Mouse (Mus musculus) MEL (cell line): Measurements from ENCODE around the gene Focad. TPM values are rescaled to one million over a fixed set of nuclear protein-coding genes. Genes with fewer than 3 reads are reported as not detected.

Source experiments
- DNase-seq: peaks from one replicate; pipeline ENCODE4 v3.0.0; 2011; ENCODE audit warnings: low read depth, low spot score
- H3K27ac ChIP-seq: 2 replicates; pipeline ENCODE4 v1.5.1; 2012; ENCODE audit warnings: low read depth, mild to moderate bottlenecking, control low read depth, low read length, moderate library complexity; ENCODE audit not compliant: control insufficient read depth
- H3K27me3 ChIP-seq, 2 experiments: fragments of 150-350 bp in 1 of 2; sonication (generic) in 1 of 2; 2 replicates each; pipeline ENCODE4 v1.6.1; 2012; ENCODE audit warnings: low read length in 2 of 2, mild to moderate bottlenecking in 2 of 2, improper control_type of control experiment in 1 of 2, moderate library complexity in 1 of 2; ENCODE audit not compliant: insufficient read depth in 2 of 2, control insufficient read depth in 1 of 2
- H3K36me3 ChIP-seq, 2 experiments: 2 replicates each; pipeline ENCODE4 v1.6.1; 2012 to 2014; ENCODE audit warnings: low read length in 2 of 2, improper control_type of control experiment in 1 of 2, inconsistent platforms in 1 of 2, mild to moderate bottlenecking in 1 of 2; ENCODE audit not compliant: insufficient read depth in 2 of 2, control insufficient read depth in 1 of 2
- H3K4me1 ChIP-seq, 2 experiments: fragments of 150-350 bp in 1 of 2; sonication (generic) in 1 of 2; 2 replicates each; pipeline ENCODE4 v1.6.1; 2012; ENCODE audit warnings: low read length in 2 of 2, improper control_type of control experiment in 1 of 2, mild to moderate bottlenecking in 1 of 2; ENCODE audit not compliant: insufficient read depth in 2 of 2, control insufficient read depth in 1 of 2
- H3K4me3 ChIP-seq, 2 experiments: fragments of 150-350 bp in 1 of 2; sonication (generic) in 1 of 2; 2 replicates each; pipeline ENCODE4 v1.5.1; 2012; ENCODE audit warnings: low read depth in 2 of 2, low read length in 2 of 2, mild to moderate bottlenecking in 2 of 2, moderate library complexity in 2 of 2, control low read depth in 1 of 2, improper control_type of control experiment in 1 of 2; ENCODE audit not compliant: control insufficient read depth in 1 of 2, insufficient read depth in 1 of 2
- H3K79me2 ChIP-seq: 2 replicates; pipeline ENCODE4 v1.6.1; 2012; ENCODE audit warnings: mild to moderate bottlenecking, low read length, moderate library complexity; ENCODE audit not compliant: control insufficient read depth, poor library complexity, insufficient read depth
- H3K9ac ChIP-seq: 2 replicates; pipeline ENCODE4 v1.6.1; 2012; ENCODE audit warnings: low read depth, mild to moderate bottlenecking, control low read depth, low read length, moderate library complexity; ENCODE audit not compliant: control insufficient read depth, poor library complexity, severe bottlenecking
- H3K9me3 ChIP-seq: fragments of 150-350 bp; sonication (generic); replicated peaks from 2 replicates; pipeline ENCODE4 v1.6.1; 2012; ENCODE audit warnings: mild to moderate bottlenecking, low read length, improper control_type of control experiment, moderate library complexity; ENCODE audit not compliant: insufficient read depth
- CHD1 ChIP-seq: IDR thresholded peaks from 2 replicates; pipeline ENCODE4 v1.6.1; 2012; ENCODE audit warnings: low read depth, mild to moderate bottlenecking, inconsistent platforms, low read length, improper control_type of control experiment
- CHD2 ChIP-seq: IDR thresholded peaks from 2 replicates; pipeline ENCODE4 v1.6.1; 2011; ENCODE audit warnings: low read length, improper control_type of control experiment
- CTCF ChIP-seq, 3 experiments: IDR thresholded peaks in 2 of 3; conservative IDR thresholded peaks in 1 of 3; 2 replicates each; pipeline ENCODE4 v1.5.1; 2011 to 2012; ENCODE audit warnings: low read length in 3 of 3, low read depth in 2 of 3, mild to moderate bottlenecking in 2 of 3, improper control_type of control experiment in 1 of 3, inconsistent platforms in 1 of 3, mixed read lengths in 1 of 3, moderate library complexity in 1 of 3; ENCODE audit not compliant: control insufficient read depth in 1 of 3, insufficient read depth in 1 of 3, poor library complexity in 1 of 3, severe bottlenecking in 1 of 3
- E2F4 ChIP-seq: IDR thresholded peaks from 2 replicates; pipeline ENCODE4 v1.6.1; 2011; ENCODE audit warnings: low read depth, low read length, improper control_type of control experiment, borderline replicate concordance
- ELF1 ChIP-seq: IDR thresholded peaks from 2 replicates; pipeline ENCODE4 v1.6.1; 2014; ENCODE audit warnings: low read depth, mild to moderate bottlenecking, inconsistent platforms, low read length, improper control_type of control experiment, moderate library complexity
- EP300 ChIP-seq, 2 experiments: IDR thresholded peaks; 2 replicates each; pipeline ENCODE4 v1.6.1; 2011; ENCODE audit warnings: improper control_type of control experiment in 2 of 2, low read length in 2 of 2, low read depth in 1 of 2, mild to moderate bottlenecking in 1 of 2
- GABPA ChIP-seq: IDR thresholded peaks from 2 replicates; pipeline ENCODE4 v1.6.1; 2012; ENCODE audit warnings: low read depth, mild to moderate bottlenecking, inconsistent platforms, low read length, improper control_type of control experiment, moderate library complexity
- GATA1 ChIP-seq: IDR thresholded peaks from 2 replicates; pipeline ENCODE4 v1.6.1; 2011; ENCODE audit warnings: low read depth, low read length, improper control_type of control experiment
- HCFC1 ChIP-seq: IDR thresholded peaks from 2 replicates; pipeline ENCODE4 v1.6.1; 2012; ENCODE audit warnings: low read depth, mild to moderate bottlenecking, inconsistent platforms, low read length, improper control_type of control experiment, moderate library complexity
- MAX ChIP-seq: IDR thresholded peaks from 2 replicates; pipeline ENCODE4 v1.6.1; 2011; ENCODE audit warnings: low read length, improper control_type of control experiment
- MAZ ChIP-seq: IDR thresholded peaks from 2 replicates; pipeline ENCODE4 v1.6.1; 2012; ENCODE audit warnings: low read depth, mild to moderate bottlenecking, inconsistent platforms, low read length, improper control_type of control experiment
- MYC ChIP-seq: IDR thresholded peaks from 2 replicates; pipeline ENCODE4 v1.6.1; 2011; ENCODE audit warnings: low read depth, mild to moderate bottlenecking, low read length, improper control_type of control experiment, moderate library complexity
- NELFE ChIP-seq: IDR thresholded peaks from 2 replicates; pipeline ENCODE4 v1.6.1; 2011; ENCODE audit warnings: low read depth, low read length, improper control_type of control experiment
- POLR2A ChIP-seq, 2 experiments: IDR thresholded peaks; 2 replicates each; pipeline ENCODE4 v1.6.1; 2011 to 2012; ENCODE audit warnings: low read length in 2 of 2, mild to moderate bottlenecking in 2 of 2, control low read depth in 1 of 2, improper control_type of control experiment in 1 of 2, low read depth in 1 of 2, moderate library complexity in 1 of 2; ENCODE audit not compliant: control insufficient read depth in 1 of 2, insufficient read depth in 1 of 2, poor library complexity in 1 of 2
- POLR2AphosphoS5 ChIP-seq: IDR thresholded peaks from 2 replicates; pipeline ENCODE4 v1.6.1; 2012; ENCODE audit warnings: low read depth, borderline replicate concordance, mild to moderate bottlenecking, inconsistent platforms, low read length, moderate library complexity, mixed read lengths
- RAD21 ChIP-seq: IDR thresholded peaks from 2 replicates; pipeline ENCODE4 v1.6.1; 2011; ENCODE audit warnings: mild to moderate bottlenecking, low read depth, low read length, improper control_type of control experiment
- SIN3A ChIP-seq: IDR thresholded peaks from 2 replicates; pipeline ENCODE4 v1.6.1; 2012; ENCODE audit warnings: low read length, improper control_type of control experiment, inconsistent platforms
- TCF12 ChIP-seq: IDR thresholded peaks from 2 replicates; pipeline ENCODE4 v1.6.1; 2014; ENCODE audit warnings: low read depth, mild to moderate bottlenecking, inconsistent platforms, low read length, improper control_type of control experiment, moderate library complexity
- UBTF ChIP-seq: IDR thresholded peaks from 2 replicates; pipeline ENCODE4 v1.6.1; 2012; ENCODE audit warnings: low read depth, mild to moderate bottlenecking, inconsistent platforms, low read length, improper control_type of control experiment, moderate library complexity, borderline replicate concordance; ENCODE audit not compliant: insufficient read depth
- USF1 ChIP-seq: IDR thresholded peaks from 2 replicates; pipeline ENCODE4 v1.6.1; 2014; ENCODE audit warnings: low read depth, mild to moderate bottlenecking, inconsistent platforms, low read length, improper control_type of control experiment, moderate library complexity
- USF2 ChIP-seq, 2 experiments: IDR thresholded peaks; 2 replicates each; pipeline ENCODE4 v1.6.1; 2011 to 2012; ENCODE audit warnings: improper control_type of control experiment in 2 of 2, low read length in 2 of 2, borderline replicate concordance in 1 of 2, inconsistent platforms in 1 of 2, low read depth in 1 of 2, mild to moderate bottlenecking in 1 of 2; ENCODE audit not compliant: insufficient read depth in 1 of 2
- ZC3H11A ChIP-seq: IDR thresholded peaks from 2 replicates; pipeline ENCODE4 v1.6.1; 2012; ENCODE audit warnings: low read depth, mild to moderate bottlenecking, inconsistent platforms, low read length, improper control_type of control experiment
- ZNF384 ChIP-seq: IDR thresholded peaks from 2 replicates; pipeline ENCODE4 v1.6.1; 2012; ENCODE audit warnings: low read depth, mild to moderate bottlenecking, inconsistent platforms, low read length, improper control_type of control experiment
- polyA plus RNA-seq, 2 experiments: library from polyadenylated mRNA; stranded (reverse) in 1 of 2; unstranded in 1 of 2; fragments of >175 nt in 1 of 2; fragments of >200 nt in 1 of 2; gene quantifications; 2 replicates each; pipeline versions ENCODE4 v1.2.1 to v1.2.4; 2012; ENCODE audit warnings: low replicate concordance in 2 of 2, low read depth in 1 of 2; ENCODE audit not compliant: insufficient read length in 2 of 2, insufficient read depth in 1 of 2, missing spikeins in 1 of 2
- total RNA-seq: library from RNA; depleted of rRNA; stranded (reverse); fragments of 300-350 nt; gene quantifications from 2 replicates; pipeline ENCODE4 v1.2.3, GENCODE M21; 2012

Focad gene
- total and polyA plus RNA-seq, 3 experiments: 17.8 to 19.7 TPM; not detected in 1

GRCm38 (mm10) chr4:88369951-88370350, 275.5 kb downstream of the Focad start:
- TF ChIP-seq GABPA (no peak), MAZ (no peak), EP300 (IDR thresholded peaks at IDR 0.05; ENCODE audit: low read depth in 1 of 2, low read length in 2 of 2) (no peak), POLR2A (IDR thresholded peaks at IDR 0.05; ENCODE audit: control insufficient read depth in 1 of 2, insufficient read depth in 1 of 2, low read depth in 1 of 2, low read length in 2 of 2, poor library complexity in 1 of 2) (no peak), CTCF (IDR thresholded peaks at IDR 0.05 in 2 of 3, conservative IDR thresholded peaks at IDR 0.05 in 1 of 3; ENCODE audit: control insufficient read depth in 1 of 3, insufficient read depth in 1 of 3, low read depth in 2 of 3, low read length in 3 of 3, poor library complexity in 1 of 3, severe bottlenecking in 1 of 3) (no peak), GATA1 (no peak), NELFE (no peak), USF1 (no peak), ELF1 (no peak), POLR2AphosphoS5 (no peak), SIN3A (no peak), E2F4 (no peak), CHD1 (no peak), MYC (no peak), HCFC1 (no peak)
- Histone ChIP-seq H3K27ac (no peak overlapping the region), H3K4me1 (peaks cover 0 to under 1% of the 10 kb centered on the region in 2 experiments; a peak in 1 of 4 replicates)

DNA sequence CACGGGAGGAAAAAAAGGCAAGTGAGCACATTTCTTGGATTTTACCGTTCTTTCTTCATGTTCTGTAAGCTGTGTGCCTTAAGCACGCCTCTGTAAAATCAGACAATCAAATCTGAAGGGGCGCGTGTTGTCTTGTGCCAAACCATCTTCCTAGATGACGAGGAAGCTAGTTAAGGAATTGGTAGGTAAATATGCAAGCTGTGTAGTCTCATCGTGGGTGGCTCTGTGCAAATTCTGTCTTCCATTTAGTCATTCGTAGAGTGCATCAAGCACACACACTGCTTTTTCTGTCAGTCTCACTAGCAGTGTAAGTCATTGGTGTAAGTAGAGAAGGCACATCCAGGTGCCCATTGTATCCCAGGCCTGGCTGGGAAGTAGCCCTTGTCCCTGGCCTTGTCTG, 276.4 kb downstream of the Focad start:
- H3K36me3 ChIP-seq: peaks cover 0 to 4% of the 10 kb centered on the region in 2 experiments; a peak in 3 of 4 replicates
- no peak overlapping the region for H3K9ac ChIP-seq
- H3K9me3 ChIP-seq: no peaks in the 10 kb centered on the region
- no peaks in the 10 kb centered on the region for H3K79me2 ChIP-seq
- no peak for TF ChIP-seq ZC3H11A
- TF ChIP-seq NELFE: no peak
- no peak for TF ChIP-seq MAZ
- no peak for TF ChIP-seq UBTF
- no peak for TF ChIP-seq USF2 (IDR thresholded peaks at IDR 0.05; ENCODE audit: borderline replicate concordance in 1 of 2, insufficient read depth in 1 of 2, low read depth in 1 of 2, low read length in 2 of 2)
- TF ChIP-seq MAX: no peak
- no peak for TF ChIP-seq EP300 (IDR thresholded peaks at IDR 0.05; ENCODE audit: low read depth in 1 of 2, low read length in 2 of 2)
- TF ChIP-seq USF1: no peak
- no peak for TF ChIP-seq TCF12
- no peak for TF ChIP-seq ZNF384
- TF ChIP-seq CHD2: no peak
- no peak for TF ChIP-seq GABPA
- TF ChIP-seq GATA1: no peak
- no peak for TF ChIP-seq MYC
- TF ChIP-seq RAD21: no peak
- TF ChIP-seq, all 39 proteins: peak for 0
- Histone ChIP-seq H3K27me3 (no peaks in the 10 kb centered on the region), H3K4me1 (peaks cover 0 to 4% of the 10 kb centered on the region in 2 experiments; a peak in 2 of 4 replicates), H3K27ac (no peak overlapping the region), H3K4me3 (no peak overlapping the region)
- no peak for DNase-seq

More at GRCm38 (mm10) chr4:88369951-88370350, 275.5 kb downstream of the Focad start:
- Histone ChIP-seq H3K27me3 (no peaks in the 10 kb centered on the region), H3K9me3 (no peaks in the 10 kb centered on the region), H3K36me3 (peaks cover 0 to 2% of the 10 kb centered on the region in 2 experiments; a peak in 3 of 4 replicates), H3K9ac (no peak overlapping the region), H3K4me3 (no peak overlapping the region), H3K79me2 (no peaks in the 10 kb centered on the region)
- DNase-seq: no peak
